Comparison of ENCODE assay signal across 31 mouse cellular contexts in genomic region chr16:32125364-32125763, GRCm38 (mm10). TPM values are rescaled to one million over a fixed set of nuclear protein-coding genes. Genes with fewer than 3 reads are reported as not detected.
DNase-seq lines count a peak whose midpoint lies in the region; ATAC-seq and TF ChIP-seq lines count a peak whose summit lies in the region.
"Had no signal": no experiment of that assay in that cellular context is flagged by ENCODE, and none has a peak within 500 bp of the region (broad histone marks: within the 10 kb centered on the region; RNA-seq: fewer than 3 reads in every experiment).

No protein-coding gene starts in this region.

- no peak for DNase-seq in heart, postnatal 0 days (ENCODE audit: low spot score)
- DNase-seq in heart, postnatal 10 days: no peak
- DNase-seq in lung, postnatal 36 days: no peak
- peak; percentile 79 for DNase-seq in ZHBTc4 (ENCODE audit: low read depth, low spot score)
- DNase-seq in retina, embryonic 14.5 days (ENCODE audit: low spot score): no peak
- DNase-seq: cerebellum, adult 11-12 months; cerebellum, adult 9-11 months; embryo, embryonic 11 days; gastrocnemius, adult 2 months; kidney, adult 18-20 months had no signal

- H3K4me1 ChIP-seq in heart, postnatal 0 days (ENCODE audit: control insufficient read depth, insufficient read depth): 0 out of 2 replicates have a peak, but pooled peaks cover 9% of the 10 kb centered on the region
- peaks cover 4% of the 10 kb centered on the region; the same call in 1 of the 2 replicates for H3K4me1 ChIP-seq in lung, embryonic 15.5 days
- H3K4me1 ChIP-seq in E14TG2a.4 (replicated peaks; ENCODE audit: low read depth, low read length): peaks cover 73% of the 10 kb centered on the region
- H3K4me1 ChIP-seq: embryonic facial prominence, embryonic 13.5 days; forebrain, embryonic 10.5 days; forebrain, embryonic 15.5 days; heart, embryonic 12.5 days; limb, embryonic 10.5 days; limb, embryonic 15.5 days; midbrain, embryonic 12.5 days; neural tube, embryonic 13.5 days had no signal

- H3K27me3 ChIP-seq in heart, postnatal 0 days (ENCODE audit: control insufficient read depth, insufficient read depth, low read length): no peaks in the 10 kb centered on the region
- H3K27me3 ChIP-seq in lung, embryonic 15.5 days: no peaks in the 10 kb centered on the region
- H3K27me3 ChIP-seq in E14TG2a.4 (ENCODE audit: insufficient read depth, low read length): no peaks in the 10 kb centered on the region
- H3K27me3 ChIP-seq: embryonic facial prominence, embryonic 13.5 days; forebrain, embryonic 15.5 days; heart, embryonic 12.5 days; limb, embryonic 15.5 days; megakaryocyte, embryonic 14.5 days; midbrain, embryonic 12.5 days; neural tube, embryonic 13.5 days had no signal

- 75% methylated on average over 3 of the region's 3 CpGs for WGBS in heart, postnatal 0 days
- 80% methylated on average over 3 of the region's 3 CpGs for WGBS in lung, embryonic 15.5 days

- intact Hi-C loops in heart, postnatal 10 days (cut with DNase I): no loop called here

- TF ChIP-seq EP300 in heart, postnatal 0 days (IDR thresholded peaks at IDR 0.05; ENCODE audit: low read depth): no peak

- no peaks in the 10 kb centered on the region for H3K36me3 ChIP-seq in heart, postnatal 0 days (replicated peaks; ENCODE audit: control insufficient read depth, insufficient read depth, low read length)
- H3K36me3 ChIP-seq in lung, embryonic 15.5 days: no peaks in the 10 kb centered on the region
- no peaks in the 10 kb centered on the region for H3K36me3 ChIP-seq in E14TG2a.4 (ENCODE audit: insufficient read depth, low read length)
- H3K36me3 ChIP-seq: embryonic facial prominence, embryonic 13.5 days; forebrain, embryonic 10.5 days; forebrain, embryonic 15.5 days; G1E; heart, embryonic 12.5 days; limb, embryonic 10.5 days; limb, embryonic 15.5 days; midbrain, embryonic 12.5 days; neural tube, embryonic 13.5 days had no signal

- no peak overlapping the region for H3K4me3 ChIP-seq in heart, postnatal 0 days (ENCODE audit: low read depth, low read length)
- H3K4me3 ChIP-seq in lung, embryonic 15.5 days: no peak overlapping the region
- H3K4me3 ChIP-seq in E14TG2a.4 (replicated peaks; ENCODE audit: low read length): peak overlapping the region; percentile 54
- H3K4me3 ChIP-seq: embryonic facial prominence, embryonic 13.5 days; forebrain, embryonic 10.5 days; forebrain, embryonic 15.5 days; heart, adult 2 months; heart, embryonic 12.5 days; limb, embryonic 10.5 days; limb, embryonic 15.5 days; midbrain, embryonic 12.5 days; neural tube, embryonic 13.5 days had no signal

- ATAC-seq in heart, postnatal 0 days (ENCODE audit: insufficient read depth, low read depth): no peak
- ATAC-seq in lung, embryonic 15.5 days (ENCODE audit: borderline replicate concordance, extremely low read depth, low FRiP score, low TSS enrichment): no peak
- ATAC-seq: forebrain, embryonic 15.5 days; inflammation-experienced regulatory T-cells, adult 6 months had no signal

- no peak overlapping the region for H3K4me2 ChIP-seq in heart, postnatal 0 days (ENCODE audit: low read depth, low read length)
- no peak overlapping the region for H3K4me2 ChIP-seq in lung, embryonic 15.5 days
- H3K4me2 ChIP-seq: embryonic facial prominence, embryonic 13.5 days; forebrain, embryonic 15.5 days; hindbrain, embryonic 14.5 days; limb, embryonic 15.5 days; midbrain, embryonic 12.5 days; neural tube, embryonic 13.5 days had no signal

- no peak for TF ChIP-seq CTCF in heart, postnatal 0 days (IDR thresholded peaks at IDR 0.05; ENCODE audit: low read depth)
- TF ChIP-seq CTCF in E14TG2a.4 (conservative IDR thresholded peaks at IDR 0.05; ENCODE audit: low read length): no peak

- H3K9me3 ChIP-seq in heart, postnatal 0 days (replicated peaks; ENCODE audit: control insufficient read depth, low read length): no peaks in the 10 kb centered on the region
- no peaks in the 10 kb centered on the region for H3K9me3 ChIP-seq in lung, embryonic 15.5 days
- no peaks in the 10 kb centered on the region for H3K9me3 ChIP-seq in E14TG2a.4 (ENCODE audit: low read length)
- H3K9me3 ChIP-seq: embryonic facial prominence, embryonic 13.5 days; forebrain, embryonic 10.5 days; forebrain, embryonic 15.5 days; G1E; heart, embryonic 12.5 days; limb, embryonic 10.5 days; limb, embryonic 15.5 days; megakaryocyte, embryonic 14.5 days; midbrain, embryonic 12.5 days; neural tube, embryonic 13.5 days had no signal

- H3K27ac ChIP-seq in heart, postnatal 0 days (ENCODE audit: low read depth): peak overlapping the region; percentile 58; the same call in 1 of the 2 replicates
- H3K27ac ChIP-seq in lung, embryonic 15.5 days: peak overlapping the region; percentile 67
- H3K27ac ChIP-seq: embryonic facial prominence, embryonic 13.5 days; forebrain, embryonic 10.5 days; forebrain, embryonic 15.5 days; hindbrain, embryonic 14.5 days; limb, embryonic 10.5 days; limb, embryonic 15.5 days; liver, embryonic 14.5 days; midbrain, embryonic 12.5 days; neural tube, embryonic 13.5 days had no signal

- H3K9ac ChIP-seq in heart, postnatal 0 days (replicated peaks; ENCODE audit: low read depth, low read length): no peak overlapping the region
- no peak overlapping the region for H3K9ac ChIP-seq in lung, embryonic 15.5 days
- H3K9ac ChIP-seq: embryonic facial prominence, embryonic 13.5 days; forebrain, embryonic 15.5 days; heart, embryonic 12.5 days; hindbrain, embryonic 14.5 days; limb, embryonic 15.5 days; liver, embryonic 14.5 days; midbrain, embryonic 12.5 days; neural tube, embryonic 13.5 days had no signal

RNA-seq across cellular contexts. Expression of gene Cep19, which starts 25.8 kb away (rescaled TPM):
- 4.2 and 12.1 TPM in 2 replicates for total RNA-seq in heart, postnatal 0 days (2014; rRNA removed; ENCODE audit: low replicate concordance)
- 19.6 and 20.1 TPM in 2 replicates for polyA plus RNA-seq in heart, postnatal 0 days (2015; fragmentation: Nextera tagmentation; extraction: Ambion mirVana)
- 10 to 100 TPM in 1 of 2 experiments, 1 to 10 TPM in 1; 9.6 to 10.6 TPM for total RNA-seq in heart, postnatal 10 days (2021)
- polyA plus RNA-seq in lung, embryonic 15.5 days (2015; fragmentation: Nextera tagmentation; extraction: Ambion mirVana): 29.8 and 30.3 TPM in 2 replicates

RNA-seq across cellular contexts. Expression of gene Pigx, which starts 25.8 kb away (rescaled TPM):
- 35.8 and 44.9 TPM in 2 replicates for total RNA-seq in heart, postnatal 0 days (2014; rRNA removed; ENCODE audit: low replicate concordance)
- 61.0 and 63.7 TPM in 2 replicates for polyA plus RNA-seq in heart, postnatal 0 days (2015; fragmentation: Nextera tagmentation; extraction: Ambion mirVana)
- 10 to 100 TPM; 23.9 to 26.6 TPM for total RNA-seq in heart, postnatal 10 days (2021)
- polyA plus RNA-seq in lung, embryonic 15.5 days (2015; fragmentation: Nextera tagmentation; extraction: Ambion mirVana): 88.9 and 95.6 TPM in 2 replicates

RNA-seq across cellular contexts. Expression of gene Nrros, which starts 40.0 kb away (rescaled TPM):
- total RNA-seq in heart, postnatal 0 days (2014; rRNA removed; ENCODE audit: low replicate concordance): 13.4 and 16.6 TPM in 2 replicates
- polyA plus RNA-seq in heart, postnatal 0 days (2015; fragmentation: Nextera tagmentation; extraction: Ambion mirVana): 6.1 and 6.8 TPM in 2 replicates
- 1 to 10 TPM; 5.7 to 6.8 TPM for total RNA-seq in heart, postnatal 10 days (2021)
- 39.6 and 45.8 TPM in 2 replicates for polyA plus RNA-seq in lung, embryonic 15.5 days (2015; fragmentation: Nextera tagmentation; extraction: Ambion mirVana)

RNA-seq across cellular contexts. Expression of gene Pak2, which starts 46.2 kb away (rescaled TPM):
- total RNA-seq in heart, postnatal 0 days (2014; rRNA removed; ENCODE audit: low replicate concordance): 21.3 and 25.8 TPM in 2 replicates
- polyA plus RNA-seq in heart, postnatal 0 days (2015; fragmentation: Nextera tagmentation; extraction: Ambion mirVana): 16.3 and 19.1 TPM in 2 replicates
- 10 to 100 TPM; 42.4 to 42.5 TPM for total RNA-seq in heart, postnatal 10 days (2021)
- 33.2 and 35.7 TPM in 2 replicates for polyA plus RNA-seq in lung, embryonic 15.5 days (2015; fragmentation: Nextera tagmentation; extraction: Ambion mirVana)

RNA-seq across cellular contexts. Expression of gene Bex6, which starts 54.3 kb away (rescaled TPM):
- total RNA-seq in heart, postnatal 0 days (2014; rRNA removed; ENCODE audit: low replicate concordance): not detected in 2 replicates
- polyA plus RNA-seq in heart, postnatal 0 days (2015; fragmentation: Nextera tagmentation; extraction: Ambion mirVana): not detected in 2 replicates
- not detected for total RNA-seq in heart, postnatal 10 days (2021)
- polyA plus RNA-seq in lung, embryonic 15.5 days (2015; fragmentation: Nextera tagmentation; extraction: Ambion mirVana): 0.20 and 0.36 TPM in 2 replicates
- total RNA-seq: adrenal gland, postnatal 14 days; G1E; gastrocnemius, adult 2 months; gastrocnemius, postnatal 4 days; heart, adult 2 months; left cerebral cortex, postnatal 10 days had no signal
- polyA plus RNA-seq: embryonic facial prominence, embryonic 13.5 days; forebrain, embryonic 15.5 days; G1E; heart, adult 2 months; heart, embryonic 12.5 days; hindbrain, embryonic 14.5 days; kidney, postnatal 0 days; large intestine, adult 2 months; midbrain, embryonic 12.5 days; neural tube, embryonic 13.5 days had no signal
